Mouse (Mus musculus) embryonic fibroblast, embryonic 13.5 days (primary cell): ENCODE data around the gene Arhgap30.

Experiments used
- CTCF ChIP-seq: IDR thresholded peaks from 2 replicates; pipeline ENCODE4 v1.5.1; 2011; ENCODE audit warnings: mild to moderate bottlenecking, control low read depth, low read length, moderate library complexity, borderline replicate concordance; ENCODE audit not compliant: insufficient read depth
- POLR2A ChIP-seq: IDR thresholded peaks from 2 replicates; pipeline ENCODE4 v1.6.1; 2011; ENCODE audit warnings: low read depth, mild to moderate bottlenecking, control low read depth, low read length, moderate library complexity

DNA sequence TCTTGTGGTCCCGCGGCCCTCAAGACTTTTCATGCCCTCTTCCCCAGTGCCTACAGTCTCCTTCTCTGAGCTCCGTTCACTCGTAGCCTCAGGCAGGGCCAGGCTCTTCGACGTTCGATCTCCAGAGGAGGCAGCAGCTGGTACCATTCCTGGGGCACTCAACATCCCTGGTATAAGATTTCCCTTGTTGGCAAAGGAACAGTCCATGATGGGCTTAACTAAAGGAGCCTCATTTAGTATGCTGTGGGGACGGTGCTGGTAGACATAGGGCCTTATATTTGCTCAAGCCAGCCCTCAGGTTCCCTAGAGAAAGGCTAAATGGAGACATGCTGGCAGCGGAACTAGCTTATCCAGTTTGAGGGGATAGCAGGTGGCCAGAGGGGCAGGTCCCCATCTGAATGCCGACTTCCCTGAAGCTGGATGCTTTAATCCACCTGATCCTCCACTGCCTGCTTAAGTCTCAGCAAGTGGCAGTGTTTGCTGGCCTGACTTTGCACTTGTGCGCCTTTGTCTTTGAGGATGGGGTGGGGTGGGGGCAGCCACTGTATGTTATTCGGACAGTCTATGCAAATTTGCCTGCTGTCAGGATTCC, 30.6 kb downstream of the Arhgap30 start:
- no peak for TF ChIP-seq CTCF
- no peak for TF ChIP-seq POLR2A
